Mouse (Mus musculus): ENCODE data around the gene Cfap157. TPM values are rescaled to one million over a fixed set of nuclear protein-coding genes. Genes with fewer than 3 reads are reported as not detected.

Cfap157 gene
- total and polyA plus RNA-seq, 2 experiments from 2014 or later = 0.16 to 1.1 TPM

- Histone ChIP-seq H3K4me3 (ENCODE audit: low read length) (peak overlapping the region; percentile 80), H3K9me3 (ENCODE audit: low read length) (no peaks in the 10 kb centered on the region), H3K4me2 (ENCODE audit: low read depth, low read length) (peak overlapping the region; percentile 74), H3K36me3 (ENCODE audit: insufficient read depth, low read length) (peaks cover 15% of the 10 kb centered on the region), H3K27me3 (ENCODE audit: insufficient read depth, low read length) (no peaks in the 10 kb centered on the region), H3K9ac (replicated peaks; ENCODE audit: low read length) (peak overlapping the region; percentile 94), H3K4me1 (ENCODE audit: insufficient read depth, low read length) (peaks cover 19% of the 10 kb centered on the region; the same call in 1 of the 2 replicates), H3K27ac (peak overlapping the region; percentile 92)
- ATAC-seq = peak; percentile 63
- 1% methylated on average over 56 of the region's 58 CpGs for WGBS
- peak; percentile 78 for DNase-seq (ENCODE audit: low spot score)
- TF ChIP-seq CTCF (IDR thresholded peaks at IDR 0.05; ENCODE audit: low read depth) = no peak
These were observed 42.7 kb downstream of the Cfap157 start for GRCm38 (mm10) chr2:32741273-32742172.

- H3K36me3 ChIP-seq (ENCODE audit: insufficient read depth, low read length) = peaks cover 9% of the 10 kb centered on the region
- H3K4me2 ChIP-seq (ENCODE audit: low read depth, low read length) = peak within 1 kb of the TSS; percentile 74
- peak within 1 kb of the TSS; percentile 92 for H3K27ac ChIP-seq
- TF ChIP-seq CTCF (IDR thresholded peaks at IDR 0.05; ENCODE audit: low read depth) = no peak
- H3K4me1 ChIP-seq (ENCODE audit: insufficient read depth, low read length) = peaks cover 19% of the 10 kb centered on the region; the same call in 1 of the 2 replicates
- H3K9me3 ChIP-seq (ENCODE audit: low read length) = no peaks in the 10 kb centered on the region
- peak within 1 kb of the TSS; percentile 80 for H3K4me3 ChIP-seq (ENCODE audit: low read length)
- ATAC-seq = no peak
- H3K27me3 ChIP-seq (ENCODE audit: insufficient read depth, low read length) = no peaks in the 10 kb centered on the region
- WGBS = 6% methylated on average over 11 of the region's 11 CpGs
- DNase-seq (ENCODE audit: low spot score) = no peak
- H3K9ac ChIP-seq (replicated peaks; ENCODE audit: low read length) = peak within 1 kb of the TSS; percentile 94
These were observed 43.3 kb downstream of the Cfap157 start, which contains the start of gene 6330409D20Rik for GRCm38 (mm10) chr2:32740916-32741272. Gene 6330409D20Rik (minus strand): TSS chr2:32741016.

GRCm38 (mm10) chr2:32739311-32739710, 44.9 kb downstream of the Cfap157 start:
- peaks cover 19% of the 10 kb centered on the region; the same call in 1 of the 2 replicates for H3K4me1 ChIP-seq (ENCODE audit: insufficient read depth, low read length)
- no peaks in the 10 kb centered on the region for H3K27me3 ChIP-seq (ENCODE audit: insufficient read depth, low read length)
- no peak for ATAC-seq
- H3K27ac ChIP-seq = no peak overlapping the region
- no peaks in the 10 kb centered on the region for H3K9me3 ChIP-seq (ENCODE audit: low read length)
- 67% methylated on average over 4 of the region's 4 CpGs for WGBS
- H3K4me2 ChIP-seq (ENCODE audit: low read depth, low read length) = no peak overlapping the region
- no peak overlapping the region for H3K4me3 ChIP-seq (ENCODE audit: low read length)
- no peaks in the 10 kb centered on the region for H3K36me3 ChIP-seq (ENCODE audit: insufficient read depth, low read length)
- H3K9ac ChIP-seq (replicated peaks; ENCODE audit: low read length) = no peak overlapping the region
- TF ChIP-seq CTCF (IDR thresholded peaks at IDR 0.05; ENCODE audit: low read depth) = no peak
- no peak for DNase-seq (ENCODE audit: low spot score)

GRCm38 (mm10) chr2:32737008-32737407, 47.2 kb downstream of the Cfap157 start:
- Histone ChIP-seq H3K27me3 (ENCODE audit: insufficient read depth, low read length) (no peaks in the 10 kb centered on the region), H3K4me3 (ENCODE audit: low read length) (no peak overlapping the region), H3K4me2 (ENCODE audit: low read depth, low read length) (no peak overlapping the region), H3K27ac (no peak overlapping the region), H3K9me3 (ENCODE audit: low read length) (no peaks in the 10 kb centered on the region), H3K9ac (replicated peaks; ENCODE audit: low read length) (no peak overlapping the region), H3K4me1 (ENCODE audit: insufficient read depth, low read length) (peaks cover 10% of the 10 kb centered on the region; the same call in 1 of the 2 replicates), H3K36me3 (ENCODE audit: insufficient read depth, low read length) (no peaks in the 10 kb centered on the region)
- 49% methylated on average over 6 of the region's 6 CpGs for WGBS
- ATAC-seq (no peak), DNase-seq (ENCODE audit: low spot score) (no peak)
- 0 out of 2 replicates have a peak, but pooled peaks have one; percentile 1 for TF ChIP-seq CTCF (IDR thresholded peaks at IDR 0.05; ENCODE audit: low read depth)

GRCm38 (mm10) chr2:32736306-32736829, 47.9 kb downstream of the Cfap157 start:
- ATAC-seq (no peak), DNase-seq (ENCODE audit: low spot score) (no peak)
- no peaks in the 10 kb centered on the region for H3K36me3 ChIP-seq (ENCODE audit: insufficient read depth, low read length)
- H3K4me2 ChIP-seq (ENCODE audit: low read depth, low read length) = no peak overlapping the region
- no peaks in the 10 kb centered on the region for H3K9me3 ChIP-seq (ENCODE audit: low read length)
- 31% methylated on average over 3 of the region's 3 CpGs for WGBS
- no peak overlapping the region for H3K27ac ChIP-seq
- H3K4me3 ChIP-seq (ENCODE audit: low read length) = no peak overlapping the region
- H3K27me3 ChIP-seq (ENCODE audit: insufficient read depth, low read length) = no peaks in the 10 kb centered on the region
- no peak overlapping the region for H3K9ac ChIP-seq (replicated peaks; ENCODE audit: low read length)
- TF ChIP-seq CTCF (IDR thresholded peaks at IDR 0.05; ENCODE audit: low read depth) = no peak
- peaks cover 10% of the 10 kb centered on the region; the same call in 1 of the 2 replicates for H3K4me1 ChIP-seq (ENCODE audit: insufficient read depth, low read length)

GRCm38 (mm10) chr2:32734933-32735332, 49.3 kb downstream of the Cfap157 start:
- H3K4me2 ChIP-seq (ENCODE audit: low read depth, low read length) = no peak overlapping the region
- H3K4me1 ChIP-seq (ENCODE audit: insufficient read depth, low read length) = no peaks in the 10 kb centered on the region
- no peaks in the 10 kb centered on the region for H3K27me3 ChIP-seq (ENCODE audit: insufficient read depth, low read length)
- TF ChIP-seq CTCF (IDR thresholded peaks at IDR 0.05; ENCODE audit: low read depth) = no peak
- no peak for DNase-seq (ENCODE audit: low spot score)
- WGBS = 66% methylated on average over 4 of the region's 4 CpGs
- no peak overlapping the region for H3K27ac ChIP-seq
- H3K4me3 ChIP-seq (ENCODE audit: low read length) = no peak overlapping the region
- no peaks in the 10 kb centered on the region for H3K36me3 ChIP-seq (ENCODE audit: insufficient read depth, low read length)
- H3K9me3 ChIP-seq (ENCODE audit: low read length) = no peaks in the 10 kb centered on the region
- no peak for ATAC-seq
- no peak overlapping the region for H3K9ac ChIP-seq (replicated peaks; ENCODE audit: low read length)
